Mouse (Mus musculus): ENCODE measurements around the gene Rnase11.
"Not testable (repeated sequence)": the region's sequence is repeated elsewhere in the genome, so short reads cannot be mapped to it uniquely, and the experiment has no call there.

Gene Rnase11

GRCm38 (mm10) chr14:51017256-51017655, 32.7 kb downstream of the Rnase11 start:
- in situ Hi-C loops (cut with MboI; ENCODE audit: low sequenced_read_pairs) = no loop called here

- in situ Hi-C loops (cut with MboI; ENCODE audit: low sequenced_read_pairs) = no loop called here
These were observed 34.2 kb downstream of the Rnase11 start for GRCm38 (mm10) chr14:51015780-51016179.

DNA sequence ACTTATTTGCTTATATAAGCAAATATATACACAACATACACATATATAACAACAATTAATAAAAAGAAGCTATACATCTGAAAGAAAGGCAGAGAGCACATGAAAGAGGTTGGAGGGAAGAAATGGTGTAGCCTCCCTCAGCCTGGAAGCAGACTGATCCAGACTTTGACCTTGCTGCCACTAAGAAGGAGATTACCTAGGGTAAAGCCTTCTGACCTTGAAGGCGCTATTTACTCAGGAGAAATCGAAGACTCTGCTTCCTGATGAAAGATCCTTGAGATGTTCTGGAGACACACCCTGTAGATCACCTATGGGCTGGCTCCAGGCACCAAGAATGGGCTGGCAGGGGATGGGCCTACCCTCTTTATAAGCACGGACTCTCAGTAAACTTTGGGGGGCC, 35.2 kb downstream of the Rnase11 start:
- in situ Hi-C loops (cut with MboI; ENCODE audit: low sequenced_read_pairs) = not testable (repeated sequence)

DNA sequence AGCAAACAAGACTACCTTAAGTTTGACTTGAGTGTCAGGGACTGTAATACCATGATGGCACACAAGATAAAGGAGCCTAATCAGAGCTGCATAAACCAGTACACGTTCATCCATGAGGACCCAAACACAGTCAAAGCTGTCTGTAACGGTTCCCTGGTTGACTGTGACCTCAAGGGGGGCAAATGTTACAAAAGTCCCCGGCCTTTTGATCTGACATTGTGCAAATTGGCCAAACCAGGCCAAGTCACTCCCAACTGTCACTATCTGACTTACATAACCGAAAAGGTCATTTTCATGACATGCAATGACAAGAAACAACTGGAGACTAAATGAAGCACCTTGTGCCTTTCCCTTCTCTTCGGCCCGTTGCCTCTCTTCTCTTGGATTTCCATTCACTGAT, 40.4 kb downstream of the Rnase11 start:
- in situ Hi-C loops (cut with MboI; ENCODE audit: low sequenced_read_pairs) = no loop called here

DNA sequence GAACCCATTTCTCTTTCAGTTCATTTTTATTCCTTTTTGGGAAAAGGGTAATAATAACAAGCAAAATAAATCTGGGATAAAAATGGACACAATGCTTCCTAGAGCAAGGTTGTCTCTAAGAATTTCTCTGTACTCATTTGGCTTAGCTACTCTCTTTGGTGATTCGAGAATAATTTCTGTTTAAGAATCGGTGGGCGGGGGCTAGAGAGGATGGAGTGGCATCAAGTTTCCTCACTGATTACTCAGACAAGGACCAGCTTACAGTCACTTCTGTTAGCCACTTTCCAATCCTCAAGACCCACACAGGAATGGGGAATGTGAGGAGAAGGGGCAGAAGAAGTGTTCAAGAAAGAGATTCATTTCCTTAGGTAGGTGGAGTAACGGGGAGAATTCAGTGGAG, 41.2 kb downstream of the Rnase11 start:
- in situ Hi-C loops (cut with MboI; ENCODE audit: low sequenced_read_pairs) = no loop called here

GRCm38 (mm10) chr14:51007914-51008713, 41.8 kb downstream of the Rnase11 start:
- in situ Hi-C loops (cut with MboI; ENCODE audit: low sequenced_read_pairs) = no loop called here

- in situ Hi-C loops (cut with MboI; ENCODE audit: low sequenced_read_pairs) = no loop called here
These were observed 42.7 kb downstream of the Rnase11 start, which contains the start of gene Rnase10 for GRCm38 (mm10) chr14:51007152-51007801. TSS of gene Rnase10 (plus strand) at chr14:51007751.
